Mouse (Mus musculus) kidney, adult 8-10 months (tissue): ENCODE results near the gene Fam71b.

Experiments
- DNase-seq, 2 experiments: peaks; one replicate each; pipeline ENCODE4 v3.0.0; 2022

Fam71b gene

GRCm38 (mm10) chr11:46396167-46396859 is at the start of gene Fam71b:
Fam71b (plus strand) TSS chr11:46396559.
- no peak for DNase-seq

GRCm38 (mm10) chr11:46347756-46348155 is 48.6 kb upstream of the Fam71b start:
- DNase-seq: no peak

- DNase-seq: no peak
Measured at GRCm38 (mm10) chr11:46348416-46348815, 47.9 kb upstream of the Fam71b start.

- no peak for DNase-seq
Measured at GRCm38 (mm10) chr11:46349681-46350410, 46.5 kb upstream of the Fam71b start.

- no peak for DNase-seq
Measured at GRCm38 (mm10) chr11:46358369-46358768, 38.0 kb upstream of the Fam71b start.

GRCm38 (mm10) chr11:46360991-46361665 is 35.2 kb upstream of the Fam71b start:
- no peak for DNase-seq

- DNase-seq: no peak
Measured at GRCm38 (mm10) chr11:46362061-46363022, 34.0 kb upstream of the Fam71b start.

- DNase-seq: no peak
Measured at GRCm38 (mm10) chr11:46363864-46364263, 32.5 kb upstream of the Fam71b start.

- no peak for DNase-seq
Measured at GRCm38 (mm10) chr11:46365744-46366143, 30.6 kb upstream of the Fam71b start.

- DNase-seq: no peak
Measured at GRCm38 (mm10) chr11:46366357-46366756, 30.0 kb upstream of the Fam71b start.

GRCm38 (mm10) chr11:46370457-46370856 is 25.9 kb upstream of the Fam71b start:
- DNase-seq: no peak

GRCm38 (mm10) chr11:46371250-46371649 is 25.1 kb upstream of the Fam71b start:
- no peak for DNase-seq

GRCm38 (mm10) chr11:46372331-46372953 is 23.9 kb upstream of the Fam71b start:
- DNase-seq: no peak

- DNase-seq: no peak
Measured at GRCm38 (mm10) chr11:46373071-46374030, 23.0 kb upstream of the Fam71b start.

- DNase-seq: no peak
Measured at GRCm38 (mm10) chr11:46375015-46375414, 21.3 kb upstream of the Fam71b start.

- DNase-seq: no peak
Measured at GRCm38 (mm10) chr11:46377316-46377715, 19.0 kb upstream of the Fam71b start.

GRCm38 (mm10) chr11:46377819-46378782 is 18.3 kb upstream of the Fam71b start:
- no peak for DNase-seq

GRCm38 (mm10) chr11:46380097-46380675 is 16.2 kb upstream of the Fam71b start:
- no peak for DNase-seq

GRCm38 (mm10) chr11:46382466-46382865 is 13.9 kb upstream of the Fam71b start:
- no peak for DNase-seq
